Mouse (Mus musculus) midbrain, embryonic 12.5 days (tissue): ENCODE measurements around the gene Srl. TPM values are rescaled to one million over a fixed set of nuclear protein-coding genes. Genes with fewer than 3 reads are reported as not detected.

Experiments used
- ATAC-seq: fragments of 200-750 bp; cut with Nextera tagmentation; 2 replicates; pipeline ENCODE4 v1.8.0; 2017; ENCODE audit warnings: low read depth, moderate TSS enrichment, moderate library complexity; ENCODE audit not compliant: low FRiP score
- H3K27ac ChIP-seq: fragments of 300-500 bp; sonication (generic); replicated peaks from 2 replicates; pipeline ENCODE4 v1.5.1; 2016; ENCODE audit warnings: mild to moderate bottlenecking
- H3K27me3 ChIP-seq: fragments of 300-500 bp; sonication (generic); 2 replicates; pipeline ENCODE4 v1.6.1; 2016; ENCODE audit warnings: mild to moderate bottlenecking
- H3K36me3 ChIP-seq: fragments of 300-500 bp; sonication (generic); 2 replicates; pipeline ENCODE4 v1.6.1; 2016
- H3K4me1 ChIP-seq: fragments of 300-500 bp; sonication (generic); 2 replicates; pipeline ENCODE4 v1.6.1; 2016
- H3K4me2 ChIP-seq: fragments of 300-500 bp; sonication (generic); replicated peaks from 2 replicates; pipeline ENCODE4 v1.6.1; 2016; ENCODE audit warnings: mild to moderate bottlenecking, moderate library complexity
- H3K4me3 ChIP-seq: fragments of 300-500 bp; sonication (generic); 2 replicates; pipeline ENCODE4 v1.5.1; 2016; ENCODE audit warnings: mild to moderate bottlenecking
- H3K9ac ChIP-seq: fragments of 300-500 bp; sonication (generic); replicated peaks from 2 replicates; pipeline ENCODE4 v1.6.1; 2016; ENCODE audit warnings: mild to moderate bottlenecking, moderate library complexity
- H3K9me3 ChIP-seq: fragments of 300-500 bp; sonication (generic); 2 replicates; pipeline ENCODE4 v1.6.1; 2016; ENCODE audit warnings: mild to moderate bottlenecking
- WGBS: fragments of 180-500 bp; shearing (Covaris S2); methylation state at CpG from one replicate; pipeline ENCODE4 v1.1.7; 2016; 5-methylcytosine and 5-hydroxymethylcytosine counted together
- polyA plus RNA-seq: library from polyadenylated mRNA; unstranded; fragments of >200 nt; fragmentation: Nextera tagmentation; extraction: Ambion mirVana; gene quantifications from 2 replicates; pipeline ENCODE4 v1.2.1, GENCODE M21; 2016

The Srl gene
- polyA plus RNA-seq, 1 experiment from 2014 or later, result 22.1 TPM

- Histone ChIP-seq H3K4me2 (no peak overlapping the region), H3K9me3 (no peaks in the 10 kb centered on the region), H3K27me3 (no peaks in the 10 kb centered on the region), H3K9ac (no peak overlapping the region), H3K27ac (no peak overlapping the region), H3K4me1 (no peaks in the 10 kb centered on the region), H3K4me3 (no peak overlapping the region), H3K36me3 (no peaks in the 10 kb centered on the region)
- ATAC-seq, result no peak
- 93% methylated on average over 6 of the region's 6 CpGs for WGBS
Measured at GRCm38 (mm10) chr16:4449418-4449817, 92.2 kb downstream of the Srl start.

- WGBS, result 58% methylated on average over 9 of the region's 9 CpGs
- Histone ChIP-seq H3K27me3 (no peaks in the 10 kb centered on the region), H3K4me1 (no peaks in the 10 kb centered on the region), H3K27ac (no peak overlapping the region), H3K4me2 (no peak overlapping the region), H3K4me3 (no peak overlapping the region), H3K9ac (no peak overlapping the region), H3K9me3 (no peaks in the 10 kb centered on the region), H3K36me3 (no peaks in the 10 kb centered on the region)
- ATAC-seq, result no peak
Measured at GRCm38 (mm10) chr16:4448235-4448634, 93.4 kb downstream of the Srl start.

GRCm38 (mm10) chr16:4446395-4446794 is 95.2 kb downstream of the Srl start:
- WGBS, result 78% methylated on average over 4 of the region's 4 CpGs
- no peak overlapping the region for H3K27ac ChIP-seq
- no peaks in the 10 kb centered on the region for H3K4me1 ChIP-seq
- ATAC-seq, result no peak
- no peak overlapping the region for H3K4me2 ChIP-seq
- no peaks in the 10 kb centered on the region for H3K9me3 ChIP-seq
- no peaks in the 10 kb centered on the region for H3K27me3 ChIP-seq
- H3K9ac ChIP-seq, result no peak overlapping the region
- no peak overlapping the region for H3K4me3 ChIP-seq
- H3K36me3 ChIP-seq, result no peaks in the 10 kb centered on the region

- Histone ChIP-seq H3K4me3 (no peak overlapping the region), H3K9me3 (no peaks in the 10 kb centered on the region), H3K9ac (no peak overlapping the region), H3K36me3 (no peaks in the 10 kb centered on the region), H3K4me2 (no peak overlapping the region), H3K4me1 (no peaks in the 10 kb centered on the region), H3K27ac (no peak overlapping the region), H3K27me3 (no peaks in the 10 kb centered on the region)
- WGBS, result 87% methylated on average over 1 of the region's 1 CpGs
- ATAC-seq, result no peak
Measured at GRCm38 (mm10) chr16:4444378-4444777, 97.2 kb downstream of the Srl start.

GRCm38 (mm10) chr16:4439302-4440066 is 102.1 kb downstream of the Srl start:
- Histone ChIP-seq H3K4me3 (no peak overlapping the region), H3K27ac (no peak overlapping the region), H3K36me3 (no peaks in the 10 kb centered on the region), H3K9ac (no peak overlapping the region), H3K27me3 (no peaks in the 10 kb centered on the region), H3K4me1 (no peaks in the 10 kb centered on the region), H3K9me3 (no peaks in the 10 kb centered on the region), H3K4me2 (no peak overlapping the region)
- ATAC-seq, result no peak
- WGBS, result 79% methylated on average over 10 of the region's 10 CpGs

GRCm38 (mm10) chr16:4436738-4437137 is 104.9 kb downstream of the Srl start:
- Histone ChIP-seq H3K27me3 (no peaks in the 10 kb centered on the region), H3K4me1 (no peaks in the 10 kb centered on the region), H3K9ac (no peak overlapping the region), H3K4me3 (no peak overlapping the region), H3K9me3 (no peaks in the 10 kb centered on the region), H3K36me3 (no peaks in the 10 kb centered on the region), H3K4me2 (no peak overlapping the region), H3K27ac (no peak overlapping the region)
- ATAC-seq, result no peak
- WGBS, result 75% methylated on average over 4 of the region's 4 CpGs

- no peaks in the 10 kb centered on the region for H3K36me3 ChIP-seq
- H3K4me1 ChIP-seq, result no peaks in the 10 kb centered on the region
- H3K9me3 ChIP-seq, result no peaks in the 10 kb centered on the region
- no peak overlapping the region for H3K27ac ChIP-seq
- no peak overlapping the region for H3K4me3 ChIP-seq
- no peaks in the 10 kb centered on the region for H3K27me3 ChIP-seq
- H3K4me2 ChIP-seq, result no peak overlapping the region
- WGBS, result 96% methylated on average over 2 of the region's 2 CpGs
- no peak overlapping the region for H3K9ac ChIP-seq
- no peak for ATAC-seq
Measured at GRCm38 (mm10) chr16:4435371-4435770, 106.2 kb downstream of the Srl start.

- H3K27me3 ChIP-seq, result no peaks in the 10 kb centered on the region
- no peaks in the 10 kb centered on the region for H3K9me3 ChIP-seq
- ATAC-seq, result no peak
- H3K4me1 ChIP-seq, result no peaks in the 10 kb centered on the region
- no peak overlapping the region for H3K27ac ChIP-seq
- no peak overlapping the region for H3K4me2 ChIP-seq
- no peak overlapping the region for H3K4me3 ChIP-seq
- 85% methylated on average over 4 of the region's 4 CpGs for WGBS
- H3K9ac ChIP-seq, result no peak overlapping the region
- H3K36me3 ChIP-seq, result no peaks in the 10 kb centered on the region
Measured at GRCm38 (mm10) chr16:4431841-4432240, 109.8 kb downstream of the Srl start.

GRCm38 (mm10) chr16:4431013-4431412 is 110.6 kb downstream of the Srl start:
- H3K36me3 ChIP-seq, result no peaks in the 10 kb centered on the region
- no peaks in the 10 kb centered on the region for H3K27me3 ChIP-seq
- no peaks in the 10 kb centered on the region for H3K4me1 ChIP-seq
- 82% methylated on average over 3 of the region's 3 CpGs for WGBS
- H3K9ac ChIP-seq, result no peak overlapping the region
- H3K9me3 ChIP-seq, result no peaks in the 10 kb centered on the region
- ATAC-seq, result no peak
- no peak overlapping the region for H3K4me3 ChIP-seq
- no peak overlapping the region for H3K4me2 ChIP-seq
- no peak overlapping the region for H3K27ac ChIP-seq

- Histone ChIP-seq H3K9me3 (no peaks in the 10 kb centered on the region), H3K4me3 (no peak overlapping the region), H3K27me3 (no peaks in the 10 kb centered on the region), H3K9ac (no peak overlapping the region), H3K4me1 (no peaks in the 10 kb centered on the region), H3K4me2 (no peak overlapping the region), H3K36me3 (no peaks in the 10 kb centered on the region), H3K27ac (no peak overlapping the region)
- ATAC-seq, result no peak
- 85% methylated on average over 5 of the region's 5 CpGs for WGBS
Measured at GRCm38 (mm10) chr16:4430232-4430631, 111.4 kb downstream of the Srl start.

Other genes starting within 250 kb of the Srl start
- 2.2 and 2.7 TPM in 2 replicates for gene Adcy9, start 121.3 kb downstream of the Srl start, polyA plus RNA-seq
- gene Tfap4, start 18.0 kb upstream of the Srl start, polyA plus RNA-seq, result 17.8 and 19.2 TPM in 2 replicates
- 28.2 and 35.6 TPM in 2 replicates for gene Glis2, start 52.9 kb upstream of the Srl start, polyA plus RNA-seq
- gene Pam16, start 83.2 kb upstream of the Srl start, polyA plus RNA-seq, result 112 and 123 TPM in 2 replicates
- 7.7 and 11.1 TPM in 2 replicates for gene Vasn, start 98.1 kb upstream of the Srl start, polyA plus RNA-seq
- 55.9 and 58.5 TPM in 2 replicates for gene Dnaja3, start 98.2 kb upstream of the Srl start, polyA plus RNA-seq
- gene Coro7, start 138.0 kb upstream of the Srl start, polyA plus RNA-seq, result 21.7 and 22.6 TPM in 2 replicates
- gene Nmral1, start 177.5 kb upstream of the Srl start, polyA plus RNA-seq, result 131 and 141 TPM in 2 replicates
- 70.1 and 81.0 TPM in 2 replicates for gene Hmox2, start 184.5 kb upstream of the Srl start, polyA plus RNA-seq
- 95.4 and 100 TPM in 2 replicates for gene Cdip1, start 248.5 kb upstream of the Srl start, polyA plus RNA-seq